Comparison of ENCODE assay signal across 9 mouse cellular contexts in genomic region chr3:103392613-103393258, GRCm38 (mm10).
DNase-seq lines count a peak whose midpoint lies in the region; ATAC-seq and TF ChIP-seq lines count a peak whose summit lies in the region.
"Had no signal": no experiment of that assay in that cellular context is flagged by ENCODE, and none has a peak within 500 bp of the region (broad histone marks: within the 10 kb centered on the region; RNA-seq: fewer than 3 reads in every experiment).

No protein-coding gene starts in this region.

- H3K36me3 ChIP-seq in forebrain, embryonic 12.5 days (replicated peaks), result no peaks in the 10 kb centered on the region
- H3K36me3 ChIP-seq in limb, embryonic 14.5 days (ENCODE audit: control insufficient read depth, insufficient read depth, low read length), result no peaks in the 10 kb centered on the region
- no peaks in the 10 kb centered on the region for H3K36me3 ChIP-seq in neural tube, embryonic 13.5 days

- no peak overlapping the region for H3K27ac ChIP-seq in forebrain, embryonic 12.5 days
- no peak overlapping the region for H3K27ac ChIP-seq in limb, embryonic 14.5 days (replicated peaks; ENCODE audit: low read depth, low read length)
- H3K27ac ChIP-seq in neural tube, embryonic 13.5 days (replicated peaks), result no peak overlapping the region

- no peaks in the 10 kb centered on the region for H3K9me3 ChIP-seq in forebrain, embryonic 12.5 days
- no peaks in the 10 kb centered on the region for H3K9me3 ChIP-seq in limb, embryonic 14.5 days (ENCODE audit: control insufficient read depth, low read length)
- no peaks in the 10 kb centered on the region for H3K9me3 ChIP-seq in neural tube, embryonic 13.5 days

- H3K9ac ChIP-seq in forebrain, embryonic 12.5 days, result no peak overlapping the region
- no peak overlapping the region for H3K9ac ChIP-seq in limb, embryonic 14.5 days (ENCODE audit: low read depth, low read length, severe bottlenecking)
- H3K9ac ChIP-seq in neural tube, embryonic 13.5 days, result no peak overlapping the region

- no peak overlapping the region for H3K4me3 ChIP-seq in forebrain, embryonic 12.5 days (replicated peaks)
- no peak overlapping the region for H3K4me3 ChIP-seq in limb, embryonic 14.5 days (replicated peaks; ENCODE audit: low read length)
- no peak overlapping the region for H3K4me3 ChIP-seq in neural tube, embryonic 13.5 days
- H3K4me3 ChIP-seq: myocyte had no signal

- whole genome bisulfite sequencing in forebrain, embryonic 12.5 days, result 2% methylated on average over 3 of the region's 3 CpGs
- 4% methylated on average over 3 of the region's 3 CpGs for WGBS in limb, embryonic 14.5 days
- 2% methylated on average over 3 of the region's 3 CpGs for WGBS in neural tube, embryonic 13.5 days

- ATAC-seq in cerebellum, adult (ENCODE audit: insufficient number of reproducible peaks, low FRiP score, low TSS enrichment), result peak; percentile 75
- ATAC-seq in forebrain, embryonic 12.5 days (ENCODE audit: low FRiP score), result peak; percentile 88
- peak; percentile 85 for ATAC-seq in limb, embryonic 14.5 days (ENCODE audit: low FRiP score, low read depth)
- peak; percentile 91 for ATAC-seq in neural tube, embryonic 13.5 days (ENCODE audit: low read depth)

- no peaks in the 10 kb centered on the region for H3K4me1 ChIP-seq in forebrain, embryonic 12.5 days
- no peaks in the 10 kb centered on the region for H3K4me1 ChIP-seq in limb, embryonic 14.5 days (ENCODE audit: control insufficient read depth, insufficient read depth, low read length)
- H3K4me1 ChIP-seq in neural tube, embryonic 13.5 days (replicated peaks), result 0 out of 2 replicates have a peak, but pooled peaks cover 4% of the 10 kb centered on the region

- no peak for TF ChIP-seq POLR2A in limb, embryonic 14.5 days (IDR thresholded peaks at IDR 0.05; ENCODE audit: borderline replicate concordance, extremely low read depth, insufficient read depth, insufficient read length)

- H3K4me2 ChIP-seq in forebrain, embryonic 12.5 days, result no peak overlapping the region
- no peak overlapping the region for H3K4me2 ChIP-seq in limb, embryonic 14.5 days (replicated peaks; ENCODE audit: low read depth, low read length, severe bottlenecking)
- H3K4me2 ChIP-seq in neural tube, embryonic 13.5 days, result no peak overlapping the region

- DNase-seq in right cerebral cortex, postnatal 10 days (ENCODE audit: low spot score in 2 of 2), result peak; percentile 55 to 57
- no peak for DNase-seq in right cerebral cortex, postnatal 14 days
- DNase-seq in hindlimb bud, embryonic 11.5 days (ENCODE audit: extremely low spot score, low read depth, low spot score), result peak; percentile 50
- DNase-seq in limb, embryonic 14.5 days (ENCODE audit: low spot score), result peak; percentile 85
- no peak for DNase-seq in spleen, postnatal 36 days (ENCODE audit: low spot score in 2 of 2)

- H3K27me3 ChIP-seq in forebrain, embryonic 12.5 days, result no peaks in the 10 kb centered on the region
- no peaks in the 10 kb centered on the region for H3K27me3 ChIP-seq in limb, embryonic 14.5 days (ENCODE audit: control insufficient read depth, insufficient read depth, low read length)
- H3K27me3 ChIP-seq in neural tube, embryonic 13.5 days, result no peaks in the 10 kb centered on the region; the same call in 1 of the 2 replicates

Comparison
In these comparisons a context has a peak if more than half of its experiments do, and no peak if none do; other contexts are left out.
1. DNase-seq: peak in right cerebral cortex, postnatal 10 days (2 of 2), hindlimb bud, embryonic 11.5 days (single experiment) and limb, embryonic 14.5 days (single experiment); none in right cerebral cortex, postnatal 14 days (single experiment) and spleen, postnatal 36 days (0 of 2).
2. Peak in every context shown above with its lines, with median percentiles within 50 percentile points of each other: ATAC-seq.